Mouse (Mus musculus) heart, adult 2 months (tissue): Measurements from ENCODE around the gene Socs3.

ENCODE experiments used
- CTCF ChIP-seq: fragments of 200-600 bp; IDR thresholded peaks from 2 replicates; pipeline ENCODE4 v1.8.1; 2022; ENCODE audit warnings: antibody characterized with exemption, mild to moderate bottlenecking, moderate library complexity
- EP300 ChIP-seq: fragments of 200-500 bp; IDR thresholded peaks from 2 replicates; pipeline ENCODE4 v1.6.1; 2011; ENCODE audit warnings: low read depth, low read length, control low read depth; ENCODE audit not compliant: insufficient read depth
- POLR2A ChIP-seq: fragments of 200-500 bp; IDR thresholded peaks from 2 replicates; pipeline ENCODE4 v1.6.1; 2011; ENCODE audit warnings: mild to moderate bottlenecking, low read depth, low read length, control low read depth; ENCODE audit not compliant: insufficient read depth

DNA sequence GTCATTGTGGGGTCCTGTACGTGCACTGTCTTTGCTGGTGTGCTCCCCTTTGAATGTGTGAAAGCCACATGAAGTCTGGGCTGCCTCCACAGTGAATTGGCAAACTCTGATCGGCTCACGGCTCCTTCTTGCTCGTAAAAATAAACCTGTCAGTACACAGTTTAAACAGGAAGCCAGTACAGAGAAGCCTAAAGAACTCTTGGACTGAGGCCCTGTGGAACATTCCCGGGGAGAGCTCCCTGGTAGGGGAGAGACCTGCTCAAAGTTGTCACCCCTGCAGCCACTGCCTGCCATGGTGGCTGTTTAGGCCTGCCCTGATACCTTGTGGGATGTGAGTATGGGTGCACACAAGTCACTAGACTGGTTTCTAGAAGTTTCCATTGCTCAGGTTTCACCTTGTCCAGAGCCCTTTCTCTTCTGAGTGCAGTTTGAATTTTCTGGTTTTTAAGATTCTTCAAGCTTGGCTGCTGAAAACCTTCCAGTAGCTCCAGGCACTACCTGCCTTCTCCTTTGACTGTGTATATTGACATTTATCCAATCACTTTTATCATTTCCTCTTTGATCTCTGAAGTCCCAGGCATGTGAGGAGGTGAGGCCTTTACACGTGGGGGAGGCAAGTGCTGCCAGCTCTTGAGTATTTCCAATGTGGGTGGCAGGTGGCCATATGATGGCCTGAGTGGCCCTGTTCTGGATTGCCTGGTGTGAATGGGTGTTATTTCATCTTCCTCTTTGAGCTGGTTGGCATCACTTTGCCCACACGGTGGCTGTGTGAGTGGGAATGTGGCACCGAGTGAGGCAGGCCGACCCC lies 24.6 kb upstream of the Socs3 start:
- no peak for TF ChIP-seq CTCF
- TF ChIP-seq POLR2A: no peak
- TF ChIP-seq EP300: no peak
